Mouse (Mus musculus) retina, embryonic 14.5 days (tissue): ENCODE measurements around the gene Zfp282.

Source experiments
- DNase-seq: peaks from one replicate; pipeline ENCODE4 v3.0.0-alpha.2; 2015; ENCODE audit warnings: low spot score

The Zfp282 gene

GRCm38 (mm10) chr6:47903587-47903986 is 26.6 kb downstream of the Zfp282 start:
- no peak for DNase-seq

- DNase-seq, result no peak
Measured at GRCm38 (mm10) chr6:47904361-47904760, 27.4 kb downstream of the Zfp282 start.

DNA sequence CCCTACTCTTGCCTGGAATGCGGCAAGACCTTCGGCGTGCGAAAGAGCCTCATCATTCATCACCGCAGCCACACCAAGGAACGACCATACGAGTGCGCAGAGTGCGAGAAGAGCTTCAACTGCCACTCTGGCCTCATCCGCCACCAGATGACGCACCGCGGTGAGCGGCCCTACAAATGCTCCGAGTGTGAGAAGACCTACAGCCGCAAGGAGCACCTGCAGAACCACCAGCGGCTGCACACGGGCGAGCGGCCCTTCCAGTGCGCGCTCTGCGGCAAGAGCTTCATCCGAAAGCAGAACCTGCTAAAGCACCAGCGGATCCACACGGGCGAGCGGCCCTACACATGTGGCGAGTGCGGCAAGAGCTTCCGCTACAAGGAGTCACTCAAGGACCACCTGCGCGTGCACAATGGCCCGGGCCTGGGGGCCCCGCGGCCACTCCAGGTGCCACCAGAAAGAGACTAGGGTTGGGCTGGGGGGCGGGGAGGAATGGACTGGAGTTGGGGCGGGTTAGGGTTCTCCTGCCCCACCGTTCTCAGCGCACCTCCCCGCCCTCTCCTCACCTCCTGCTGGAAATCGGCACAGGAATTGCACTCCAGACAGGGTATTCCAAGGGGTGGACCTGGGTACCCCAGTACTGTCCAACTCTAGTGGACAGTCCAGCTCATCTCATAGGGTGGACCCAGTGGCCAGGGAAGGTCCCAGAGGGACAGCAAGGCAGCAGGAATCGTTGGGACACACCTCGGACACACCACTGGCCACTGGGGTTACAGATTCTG is 28.1 kb downstream of the Zfp282 start:
- DNase-seq, result no peak

- DNase-seq, result no peak
Measured at GRCm38 (mm10) chr6:47906326-47906725, 29.3 kb downstream of the Zfp282 start.

- DNase-seq, result no peak
Measured at GRCm38 (mm10) chr6:47909007-47909406, 32.0 kb downstream of the Zfp282 start.

GRCm38 (mm10) chr6:47911650-47912049 is 34.6 kb downstream of the Zfp282 start:
- no peak for DNase-seq

- no peak for DNase-seq
Measured at GRCm38 (mm10) chr6:47912991-47913390, 36.0 kb downstream of the Zfp282 start.

- no peak for DNase-seq
Measured at GRCm38 (mm10) chr6:47917051-47917450, 40.0 kb downstream of the Zfp282 start.

GRCm38 (mm10) chr6:47918768-47919274 is 41.8 kb downstream of the Zfp282 start:
- DNase-seq, result no peak

DNA sequence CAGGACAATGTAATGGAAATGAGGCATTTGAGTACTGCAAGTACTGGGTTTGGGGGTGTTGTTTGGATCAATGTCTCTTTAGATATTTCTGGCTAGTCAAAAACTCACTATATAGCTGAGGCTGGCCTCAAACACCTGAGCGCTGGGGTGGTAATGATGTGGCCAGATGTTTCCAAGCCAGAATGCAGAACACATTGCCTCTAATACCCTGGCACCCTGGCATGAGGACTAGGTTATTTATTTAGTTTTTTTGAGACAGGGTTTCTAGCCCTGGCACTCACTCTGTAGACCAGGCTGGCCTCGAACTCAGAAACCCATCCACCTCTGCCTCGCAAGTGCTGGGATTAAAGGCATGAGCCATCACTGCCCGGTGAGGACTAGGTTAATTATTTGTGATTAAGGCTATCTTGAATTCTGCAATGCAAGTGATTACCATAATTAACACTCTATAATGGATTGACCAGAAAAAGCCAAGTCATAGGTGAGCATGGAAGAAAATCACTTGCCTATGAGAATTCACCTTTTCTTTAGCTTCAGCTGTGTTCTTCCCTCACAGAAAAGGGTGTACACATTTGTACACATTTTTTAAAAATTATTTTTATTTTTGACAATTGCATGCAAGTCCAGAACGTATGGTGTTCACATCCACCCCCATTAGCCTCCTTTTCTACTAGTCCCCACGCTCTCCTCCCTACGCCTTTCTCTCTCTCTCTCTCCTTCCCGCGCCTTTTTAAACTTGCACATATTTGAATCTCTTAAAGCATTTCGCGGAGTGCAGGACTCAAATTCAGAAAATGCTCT is 42.8 kb downstream of the Zfp282 start:
- peak; percentile 21 for DNase-seq

- peak; percentile 93 for DNase-seq
Measured at GRCm38 (mm10) chr6:47920447-47921340, 43.7 kb downstream of the Zfp282 start, which contains the start of gene Zfp212. Gene Zfp212, plus strand, starts transcription at chr6:47920476.

DNA sequence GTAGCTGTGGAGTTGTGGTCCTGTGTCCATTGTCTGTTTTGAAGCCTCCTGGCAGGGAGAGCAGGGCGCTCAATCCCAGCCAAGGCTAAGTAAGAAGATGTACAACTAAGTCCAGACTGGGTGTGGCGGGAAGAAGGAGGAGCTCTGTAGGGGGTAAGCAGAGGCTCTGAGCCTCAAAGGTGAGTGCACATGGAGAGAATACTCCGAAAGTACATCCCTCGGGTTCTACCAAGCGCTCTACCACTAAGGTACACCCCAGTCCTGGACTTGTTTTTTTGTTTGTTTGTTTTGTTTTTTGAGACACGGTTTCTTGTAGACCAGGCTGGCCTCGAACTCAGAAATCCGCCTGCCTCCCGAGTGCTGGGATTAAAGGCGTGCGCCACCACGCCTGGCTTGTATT is 65.5 kb downstream of the Zfp282 start:
- DNase-seq, result no peak

DNA sequence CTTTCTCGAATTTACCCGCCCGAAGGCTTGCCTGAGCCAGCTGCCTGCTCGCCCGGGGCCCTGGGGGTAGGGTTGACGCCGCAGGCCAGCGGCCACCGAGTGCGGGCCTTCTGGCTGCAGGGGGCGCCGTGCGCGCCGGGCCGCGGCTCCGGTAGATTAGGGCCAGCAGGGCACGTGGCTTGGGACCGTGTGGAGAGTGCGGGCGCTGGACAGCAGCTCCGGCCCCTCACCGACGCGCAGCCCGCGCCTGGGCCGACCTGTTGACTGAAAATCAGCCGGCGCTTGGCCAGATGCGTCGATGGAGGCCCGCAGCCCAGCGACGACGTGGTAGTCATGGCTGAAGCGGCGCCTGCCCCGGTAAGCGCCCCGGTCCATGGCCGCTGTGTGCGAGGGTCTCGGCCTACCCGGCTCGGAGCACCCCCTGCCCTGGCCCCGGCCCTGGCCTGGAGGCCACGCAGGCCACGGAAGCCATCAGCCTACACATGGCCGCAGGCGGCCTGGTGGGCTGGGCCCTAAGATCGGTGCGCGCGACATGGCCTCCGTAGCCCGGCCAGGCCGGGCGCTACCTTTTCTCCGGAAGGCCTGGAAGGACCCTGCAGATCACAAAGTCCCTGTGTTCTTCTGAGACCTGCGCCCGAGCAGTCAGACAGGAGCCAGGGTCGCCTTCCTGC is 66.2 kb downstream of the Zfp282 start:
- peak; percentile 80 for DNase-seq

DNA sequence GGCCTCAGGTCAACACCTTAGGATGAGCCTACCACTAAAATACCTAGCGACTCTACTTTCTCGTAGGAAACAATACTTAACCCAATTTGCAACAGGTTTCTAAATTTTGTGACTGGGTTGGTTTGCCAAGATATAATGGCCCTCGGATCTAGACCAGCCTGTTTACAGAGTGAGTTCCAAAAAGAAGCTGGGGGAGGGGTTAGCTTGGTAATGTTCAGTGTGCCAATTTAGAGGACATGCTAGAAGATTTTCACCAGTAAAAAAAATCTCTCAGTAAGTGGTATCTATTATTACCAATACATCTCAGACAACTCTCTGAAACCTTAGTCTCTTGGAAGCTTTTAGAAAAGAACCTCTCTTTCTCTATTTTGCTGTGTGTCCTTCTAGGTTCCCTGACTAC is 66.7 kb downstream of the Zfp282 start:
- peak; percentile 23 for DNase-seq

DNA sequence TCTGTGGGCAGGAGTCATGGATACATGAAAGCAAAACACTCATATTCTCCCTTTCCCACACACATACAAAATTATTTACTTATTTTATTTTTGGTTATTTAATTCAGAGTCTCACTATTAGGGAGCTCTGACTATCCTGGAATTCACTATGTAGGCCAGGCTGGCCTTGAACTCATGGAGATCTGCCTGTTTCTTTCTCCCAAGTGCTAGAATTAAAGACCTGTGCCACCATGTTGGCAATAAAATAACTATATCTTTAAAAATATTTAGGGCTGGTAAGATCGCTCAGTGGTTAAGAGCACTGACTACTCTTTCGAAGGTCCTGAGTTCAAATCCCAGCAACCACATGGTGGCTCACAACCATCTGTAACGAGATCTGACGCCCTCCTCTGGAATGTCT is 70.4 kb downstream of the Zfp282 start:
- DNase-seq, result no peak

DNA sequence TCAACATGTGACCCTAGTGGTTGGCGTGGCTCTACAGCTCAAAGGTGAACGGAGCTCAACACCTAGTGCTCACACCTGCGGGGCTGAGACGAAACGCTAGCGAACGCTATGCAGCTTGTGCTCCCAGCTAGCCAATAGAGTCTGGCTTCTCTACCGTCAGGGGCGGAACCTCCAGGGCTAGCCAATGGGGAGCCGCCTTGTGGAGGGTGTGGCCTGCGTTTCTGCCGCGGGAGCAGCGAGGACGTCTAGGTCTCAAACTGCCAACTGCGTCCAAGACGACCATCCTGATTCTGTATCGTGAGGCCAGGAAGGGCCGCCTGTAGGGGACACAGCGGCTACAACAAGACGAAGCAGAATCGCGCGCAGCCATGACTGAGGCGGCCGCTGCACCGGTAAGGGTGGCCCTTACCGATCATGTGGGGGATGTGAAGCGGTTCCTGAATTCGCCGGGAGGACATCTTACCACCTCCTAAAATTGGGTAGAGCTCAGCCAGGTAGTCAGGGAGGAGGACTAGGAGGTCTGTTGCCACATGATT is 76.3 kb downstream of the Zfp282 start, which contains the start of gene Zfp956:
Zfp956 (plus strand) TSS at position 200 of the 536 bp plus-strand sequence.
- peak; percentile 93 for DNase-seq

DNA sequence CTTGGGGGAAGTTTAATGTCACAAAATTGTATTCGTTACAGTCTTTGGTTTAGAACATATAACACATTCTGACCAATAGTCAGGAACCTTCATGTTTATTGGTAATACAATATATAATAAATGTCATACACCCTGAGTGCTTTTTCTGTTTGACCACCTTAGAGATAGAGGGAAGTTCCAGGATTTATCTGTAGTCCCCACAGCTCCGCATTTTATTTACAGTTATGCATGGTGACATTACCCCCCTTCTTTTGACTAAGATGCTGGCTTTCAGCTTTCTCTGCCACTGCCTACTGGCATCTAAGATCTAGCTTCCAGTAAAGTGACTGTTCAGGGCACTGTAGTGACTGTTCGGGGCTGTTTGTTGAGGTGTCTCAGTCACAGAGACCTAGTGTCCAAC is 77.4 kb downstream of the Zfp282 start:
- DNase-seq, result no peak

- DNase-seq, result no peak
Measured at GRCm38 (mm10) chr6:47957816-47958215, 80.8 kb downstream of the Zfp282 start.
